Mouse (Mus musculus) erythroblast, adult 5-6 weeks (primary cell): ENCODE measurements around the gene Ccdc162. TPM values are rescaled to one million over a fixed set of nuclear protein-coding genes. Genes with fewer than 3 reads are reported as not detected.

Experiments
- ATAC-seq: replicated peaks from 2 replicates; pipeline ENCODE4 v1.8.0; 2016; ENCODE audit warnings: moderate number of reproducible peaks, mild to moderate bottlenecking, moderate TSS enrichment, inconsistent platforms; ENCODE audit not compliant: poor library complexity, low FRiP score, severe bottlenecking
- total RNA-seq, 2 experiments: library from RNA; stranded (forward) in 1 of 2; stranded (reverse) in 1 of 2; fragments of 150-400 nt in 1 of 2; fragments of 200-764, 138-1000 nt in 1 of 2; gene quantifications; 2 replicates each; pipeline versions ENCODE4 v1.2.3 to v1.2.4; 2015 to 2017; ENCODE audit warnings: low replicate concordance in 2 of 2

Gene Ccdc162
- total RNA-seq, 2 experiments from 2014 or later: 0.51 TPM; not detected in 1

DNA sequence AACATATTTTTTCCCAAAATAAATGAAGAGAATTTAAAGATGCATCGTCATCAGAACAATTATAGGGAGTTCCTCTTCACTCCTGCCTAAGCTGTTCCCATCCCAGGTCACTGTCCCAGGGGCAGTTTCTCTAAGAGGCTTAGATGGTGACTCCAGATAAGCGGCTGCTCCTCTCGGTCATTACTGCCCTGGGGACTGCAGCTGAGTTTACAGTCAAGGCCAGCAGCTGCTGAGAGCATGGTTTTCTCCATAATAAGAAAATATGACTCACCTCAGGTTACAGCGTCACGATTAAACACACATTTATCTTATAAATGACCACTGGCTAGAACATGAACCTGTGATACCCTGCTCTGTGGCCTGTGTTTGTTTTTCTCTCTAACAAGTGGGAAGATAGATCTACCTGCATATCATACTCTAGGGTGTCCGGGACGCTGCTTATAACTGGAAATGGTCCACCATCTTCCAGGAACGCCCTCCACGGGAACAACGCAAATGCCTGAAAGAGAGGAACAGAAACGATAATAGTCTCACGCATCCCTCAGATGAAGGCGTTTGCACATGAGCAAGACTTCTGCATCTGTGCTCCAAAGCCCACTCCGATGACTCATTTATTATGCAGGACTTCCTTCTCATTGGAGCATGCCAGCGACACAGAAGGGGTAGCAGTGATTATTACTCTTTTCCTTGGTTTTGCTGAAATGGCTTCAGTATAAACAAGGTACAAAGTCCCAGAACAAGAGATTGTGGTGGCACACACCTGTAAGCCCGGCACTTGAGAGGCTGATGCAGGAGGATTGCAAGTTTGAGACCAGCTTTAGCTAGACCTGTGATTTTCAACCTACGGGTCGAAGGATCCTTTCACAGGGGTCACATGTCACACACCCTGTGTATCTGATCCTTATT lies 129.2 kb downstream of the Ccdc162 start:
- no peak for ATAC-seq

DNA sequence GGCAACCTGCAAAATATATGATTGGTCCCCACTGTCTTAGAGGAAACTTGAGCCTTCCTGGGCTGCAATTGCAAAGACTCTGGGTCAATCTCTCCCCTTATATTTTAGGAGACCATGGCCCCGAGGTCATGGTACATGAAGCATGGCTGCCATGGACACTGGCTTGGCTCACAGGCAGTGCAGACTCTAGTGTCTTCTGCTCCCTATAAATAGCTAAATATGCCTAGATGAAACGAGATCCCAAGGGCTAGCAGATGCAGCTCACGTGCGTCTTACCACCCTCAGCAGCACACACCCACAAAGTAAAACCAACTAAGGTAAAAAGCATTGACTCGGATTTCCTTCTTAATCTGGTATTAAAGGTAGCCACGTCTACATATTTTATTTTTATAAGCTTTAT lies 133.1 kb downstream of the Ccdc162 start:
- no peak for ATAC-seq

DNA sequence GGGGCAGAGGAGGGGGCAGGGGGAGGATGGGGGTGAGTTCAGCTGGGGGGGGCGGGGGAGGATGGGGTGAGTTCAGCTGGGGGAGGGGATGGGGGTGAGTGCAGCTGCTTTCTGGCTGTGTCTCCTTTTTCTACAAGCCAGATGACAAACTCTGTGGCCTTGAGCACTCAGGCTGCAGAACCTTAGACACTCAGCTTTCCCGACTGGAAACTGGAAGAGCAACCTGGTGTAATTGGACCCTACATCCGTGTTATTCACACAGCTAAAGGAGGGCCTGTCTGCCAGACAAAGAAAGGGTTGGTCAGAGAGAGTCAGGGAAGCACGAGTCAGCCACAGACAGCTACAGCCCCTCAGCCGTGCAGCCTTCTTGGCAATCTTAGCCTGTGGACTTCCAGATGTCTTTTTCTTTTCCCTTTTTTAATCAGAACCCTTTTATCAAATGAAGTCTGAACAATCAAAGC lies 133.5 kb downstream of the Ccdc162 start:
- ATAC-seq: no peak

DNA sequence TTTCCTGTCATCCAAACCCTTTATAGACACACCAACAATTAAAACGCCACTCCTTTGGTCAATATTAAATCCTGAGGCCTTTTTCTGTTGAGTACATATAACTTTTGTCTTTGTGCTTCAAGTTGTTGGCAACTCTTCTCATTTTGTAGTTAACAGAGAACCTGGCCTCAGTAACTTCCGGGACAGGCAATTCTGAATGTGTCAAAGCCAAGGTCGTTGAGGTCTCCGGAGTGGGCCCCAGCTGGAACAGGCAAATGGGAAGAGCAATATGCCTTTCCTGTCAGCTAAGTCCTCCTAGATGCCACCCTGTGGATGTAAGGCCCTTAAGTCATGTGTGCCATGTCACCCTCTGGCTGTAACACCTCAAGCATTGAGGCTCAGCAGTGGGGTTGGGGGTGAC lies 136.0 kb downstream of the Ccdc162 start:
- no peak for ATAC-seq

DNA sequence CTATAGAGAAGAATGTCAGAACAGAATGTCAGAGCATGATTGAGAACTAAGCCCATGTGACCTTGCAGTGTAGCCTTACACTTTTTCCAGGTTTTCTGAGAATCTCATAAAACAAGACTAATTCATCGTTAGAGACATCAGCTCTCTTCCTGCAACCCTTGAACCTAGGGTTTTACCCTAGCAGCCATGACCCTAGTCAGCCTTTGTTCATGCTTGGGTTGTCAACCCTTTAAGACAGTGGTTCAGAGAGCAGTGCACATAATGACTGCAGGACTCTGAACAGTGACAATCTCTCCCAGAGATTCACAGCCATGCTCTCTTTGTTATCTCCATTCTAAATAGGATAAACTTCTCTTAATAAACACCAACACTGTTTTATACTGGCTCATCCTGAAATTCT lies 137.9 kb downstream of the Ccdc162 start:
- no peak for ATAC-seq

DNA sequence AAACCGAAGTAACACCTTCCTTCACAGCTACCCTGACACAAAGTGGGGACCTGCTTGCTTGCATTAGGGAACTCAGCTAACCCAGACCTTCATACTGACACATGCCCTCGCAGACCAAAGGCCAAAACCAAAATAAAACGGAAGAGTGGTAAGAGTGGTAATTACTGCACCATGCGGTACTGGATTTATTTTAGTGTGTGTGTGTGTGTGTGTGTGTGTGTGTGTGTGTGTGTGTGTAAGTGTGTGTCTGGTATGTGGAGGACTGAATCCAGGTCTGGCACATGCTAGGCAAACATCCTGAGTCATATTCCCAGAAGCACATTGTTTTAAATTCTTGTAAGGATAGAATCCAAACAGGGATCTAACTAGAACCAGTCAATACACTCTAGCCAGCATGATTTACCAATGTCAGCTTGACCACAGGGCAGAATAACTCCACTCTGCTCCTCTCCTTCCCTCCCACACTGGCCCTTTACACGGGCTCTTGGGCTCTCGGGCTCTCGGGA lies 140.1 kb downstream of the Ccdc162 start:
- ATAC-seq: no peak

DNA sequence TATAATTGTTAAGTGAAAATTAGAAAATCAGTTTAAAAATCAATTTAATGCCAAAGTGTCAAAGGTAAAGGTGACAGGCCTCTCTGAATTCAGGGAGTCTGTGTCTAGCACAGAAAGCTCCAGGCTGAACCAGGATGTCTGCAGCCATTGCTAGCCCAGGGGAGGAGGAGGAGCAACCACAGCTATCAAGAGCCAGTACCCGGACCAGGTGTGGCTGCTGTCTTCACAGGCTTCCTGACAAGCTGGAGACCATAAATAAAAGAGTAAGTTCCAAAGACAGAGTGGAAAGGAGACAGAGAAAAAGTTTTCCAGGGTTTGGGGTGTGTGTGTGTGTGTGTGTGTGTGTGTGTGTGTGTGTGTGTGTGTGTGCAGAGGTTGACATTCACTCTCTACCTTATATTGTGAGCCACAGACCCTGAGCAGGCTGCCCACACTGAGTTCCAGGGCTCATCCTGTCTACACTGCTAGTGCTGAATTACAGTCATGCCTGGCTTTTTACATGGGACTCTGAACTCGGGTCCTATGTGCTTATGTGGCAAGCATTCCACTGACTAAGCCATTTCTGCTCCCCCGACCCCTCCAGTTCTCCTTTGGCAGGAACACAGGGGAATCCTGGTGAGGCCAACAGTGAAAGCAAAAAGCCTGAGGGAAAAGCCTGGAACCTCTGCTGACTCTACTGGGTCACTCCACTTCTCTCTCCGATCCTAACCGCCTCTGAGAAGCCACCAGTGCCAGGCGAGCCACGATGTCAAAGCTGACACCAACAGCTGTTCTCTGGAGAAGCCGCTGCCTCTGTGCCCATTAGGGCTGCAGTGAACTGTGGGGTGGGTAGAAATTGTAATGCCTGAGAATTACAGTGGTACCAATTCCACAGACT lies 140.7 kb downstream of the Ccdc162 start:
- ATAC-seq: no peak

DNA sequence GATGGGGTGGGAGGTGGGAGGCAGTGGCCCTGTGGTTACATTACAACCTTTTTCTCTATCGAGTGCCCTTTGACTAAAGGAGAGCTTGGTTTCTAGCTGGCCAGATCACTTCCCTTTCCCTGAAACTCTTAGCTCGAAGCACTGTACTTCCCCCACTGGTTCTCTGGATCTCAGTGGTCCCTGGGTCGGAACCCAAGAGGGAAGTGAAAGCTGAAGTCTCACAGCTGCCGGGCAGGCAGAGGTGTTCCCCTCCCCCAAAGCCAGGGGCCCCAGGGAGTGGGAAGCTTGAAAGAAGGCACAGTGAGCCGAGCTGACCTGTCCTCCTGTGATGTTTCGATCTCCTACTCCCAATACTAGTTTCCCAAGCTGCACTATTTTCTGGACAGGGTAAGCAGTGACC lies 143.2 kb downstream of the Ccdc162 start:
- ATAC-seq: no peak

DNA sequence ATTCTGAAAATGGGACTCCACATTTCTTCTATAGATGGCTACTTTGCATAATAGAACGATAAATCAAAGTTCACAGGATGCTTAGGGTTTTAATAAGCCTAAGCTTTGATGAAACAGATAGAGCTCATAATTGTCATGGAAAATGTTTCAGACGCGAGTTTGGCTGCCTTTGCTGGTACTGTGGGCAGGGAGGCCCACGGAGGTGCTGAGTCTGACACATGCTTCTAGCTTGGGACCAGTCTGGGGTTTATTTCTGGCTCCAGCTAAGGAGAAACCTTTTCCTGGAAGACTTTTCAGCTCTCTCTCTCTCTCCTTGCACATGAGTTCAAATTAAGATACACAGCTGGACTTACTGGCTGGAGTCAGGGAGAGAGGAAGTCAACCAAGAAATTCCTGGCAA lies 144.2 kb downstream of the Ccdc162 start:
- no peak for ATAC-seq

DNA sequence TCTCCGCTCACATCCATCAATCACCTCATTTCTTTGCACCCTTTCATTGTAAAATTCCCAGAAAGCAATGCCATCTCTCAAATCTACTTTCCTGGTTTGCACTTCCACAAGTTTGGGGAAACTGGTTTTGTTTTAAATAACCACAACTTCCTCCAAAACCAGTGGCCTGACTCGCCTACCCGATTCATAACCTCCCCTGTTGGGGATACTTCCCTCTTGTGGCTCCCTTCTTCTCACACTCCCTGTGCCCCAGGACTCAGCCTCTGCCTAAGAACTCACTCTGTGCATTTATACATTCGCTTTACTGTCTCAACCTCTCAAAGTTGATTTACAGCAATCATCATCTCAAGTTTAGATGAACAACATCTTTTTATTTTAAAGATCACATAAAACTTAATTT lies 145.4 kb downstream of the Ccdc162 start:
- no peak for ATAC-seq

DNA sequence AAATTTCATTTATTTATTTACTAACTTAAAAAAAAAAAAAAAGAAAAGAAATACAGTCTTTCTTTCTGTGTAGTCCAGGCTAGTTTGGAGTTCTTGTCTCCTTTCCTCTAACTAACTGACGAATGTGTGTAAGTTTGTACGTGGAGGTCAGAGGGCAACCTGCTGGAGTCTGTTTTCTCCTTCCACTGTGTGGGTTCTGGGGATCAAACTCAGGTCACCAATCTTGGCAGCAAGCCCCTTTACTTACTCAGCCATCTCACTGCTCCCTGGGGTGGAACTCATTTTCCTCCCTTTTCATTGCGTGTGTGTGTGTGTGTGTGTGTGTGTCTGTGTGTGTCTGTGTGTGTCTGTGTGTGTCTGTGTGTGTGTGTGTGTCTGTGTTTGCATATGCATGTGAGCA lies 148.1 kb downstream of the Ccdc162 start:
- ATAC-seq: no peak

DNA sequence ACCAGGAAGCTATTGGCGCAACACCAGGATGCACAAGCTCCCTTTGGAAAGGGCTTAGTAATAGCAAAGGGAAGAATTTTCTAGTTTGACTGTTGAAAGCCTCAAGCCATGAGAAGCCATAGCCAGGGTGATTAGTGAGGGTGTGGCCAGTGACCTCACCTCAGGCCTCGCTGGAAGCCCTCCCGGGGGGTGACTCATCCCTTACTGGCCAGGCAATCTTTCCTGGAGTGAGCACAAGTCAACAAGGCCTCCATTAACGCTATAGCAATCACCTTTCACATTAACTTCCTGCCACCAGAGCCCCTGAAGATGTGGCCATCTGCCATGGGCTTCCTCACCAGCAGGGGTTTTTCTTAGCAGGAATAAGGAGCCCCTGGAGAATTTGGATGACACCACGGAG lies 151.3 kb downstream of the Ccdc162 start:
- ATAC-seq: no peak

DNA sequence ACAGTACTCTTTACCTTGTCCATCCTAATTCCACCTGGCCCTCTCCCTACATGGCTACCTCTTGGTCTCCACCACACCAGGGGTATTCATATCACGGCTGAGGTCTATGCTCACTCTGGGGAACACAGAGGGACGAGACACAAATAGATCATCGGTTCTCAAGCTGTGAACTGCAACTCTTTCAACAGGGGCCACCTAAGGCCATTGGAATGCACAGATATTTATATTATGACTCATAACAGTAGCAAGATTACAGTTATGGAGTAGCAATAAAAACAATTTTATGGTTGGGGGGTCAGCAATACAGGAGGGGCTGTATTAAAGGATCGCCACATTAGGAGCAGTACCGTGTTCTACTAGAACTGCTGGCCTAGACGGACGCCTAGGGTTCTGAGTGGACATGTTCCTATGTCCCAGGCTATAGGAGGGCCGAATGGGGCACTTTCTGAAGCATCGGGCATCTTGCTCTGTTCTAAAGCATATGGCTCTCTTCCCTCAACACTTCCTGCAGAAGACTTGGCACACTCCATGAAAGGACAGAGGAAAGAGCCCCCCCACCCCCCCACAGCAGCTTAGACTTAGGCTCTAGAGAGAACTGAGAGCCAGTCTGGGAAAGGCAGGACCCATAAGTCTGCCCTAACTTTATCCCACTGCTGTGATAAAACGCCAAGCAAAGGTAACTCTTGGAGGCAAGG lies 154.6 kb downstream of the Ccdc162 start:
- ATAC-seq: no peak

DNA sequence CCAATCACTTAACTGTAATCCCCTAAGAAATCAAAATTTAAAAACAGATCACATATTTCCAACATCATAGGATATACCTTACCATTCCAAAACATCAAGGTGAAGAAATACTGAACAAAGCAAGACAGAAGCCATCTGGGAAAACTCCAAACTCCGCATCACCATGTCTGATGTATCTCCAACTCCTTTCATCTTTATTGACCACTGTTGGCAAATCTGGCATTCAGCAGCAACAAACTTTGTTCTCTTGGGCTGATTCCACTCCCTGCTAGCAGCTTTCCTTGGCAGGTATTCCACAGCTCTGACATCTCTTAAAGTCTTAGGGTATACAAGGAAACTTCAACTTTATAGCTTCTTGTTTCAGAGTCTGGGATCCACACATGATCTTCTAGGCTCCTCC lies 158.0 kb downstream of the Ccdc162 start:
- no peak for ATAC-seq

DNA sequence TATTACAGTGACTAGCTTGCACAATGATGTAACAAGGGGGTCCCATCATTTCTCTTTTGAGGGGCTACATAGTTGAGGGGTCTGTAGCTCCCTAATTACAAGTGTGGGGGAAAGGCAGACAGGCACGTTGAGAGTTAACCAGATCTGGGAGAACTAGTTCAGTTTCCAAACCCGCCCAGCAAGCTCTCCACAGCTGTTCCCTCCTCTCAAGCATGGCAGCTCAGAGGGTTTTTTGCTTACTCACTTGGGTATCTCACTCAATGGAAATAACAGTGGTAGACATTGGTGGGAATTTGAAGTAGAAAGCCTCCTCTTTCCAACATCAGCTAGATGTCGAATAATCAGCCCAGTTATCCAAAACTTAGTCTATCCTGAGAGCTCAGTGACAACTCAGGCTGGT lies 161.4 kb downstream of the Ccdc162 start:
- ATAC-seq: no peak

DNA sequence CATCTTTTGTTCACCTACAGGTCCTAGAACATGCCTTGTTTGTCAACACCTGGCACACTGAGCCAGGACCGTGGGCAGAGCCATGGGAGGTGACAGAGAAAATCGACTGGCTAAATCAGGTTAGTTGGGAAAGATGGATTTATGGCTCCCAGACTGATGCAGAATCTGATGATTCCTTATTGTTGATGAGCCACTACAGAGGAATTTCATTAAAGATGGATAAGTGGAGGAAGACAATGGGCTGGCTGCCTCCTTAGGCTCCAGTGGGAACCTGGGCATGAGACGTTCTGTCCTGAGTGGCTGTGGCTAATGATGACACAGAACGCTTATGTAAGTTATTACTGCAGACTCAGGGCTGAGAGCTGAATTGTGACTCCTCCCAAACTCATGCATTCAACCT lies 162.7 kb downstream of the Ccdc162 start:
- no peak for ATAC-seq

DNA sequence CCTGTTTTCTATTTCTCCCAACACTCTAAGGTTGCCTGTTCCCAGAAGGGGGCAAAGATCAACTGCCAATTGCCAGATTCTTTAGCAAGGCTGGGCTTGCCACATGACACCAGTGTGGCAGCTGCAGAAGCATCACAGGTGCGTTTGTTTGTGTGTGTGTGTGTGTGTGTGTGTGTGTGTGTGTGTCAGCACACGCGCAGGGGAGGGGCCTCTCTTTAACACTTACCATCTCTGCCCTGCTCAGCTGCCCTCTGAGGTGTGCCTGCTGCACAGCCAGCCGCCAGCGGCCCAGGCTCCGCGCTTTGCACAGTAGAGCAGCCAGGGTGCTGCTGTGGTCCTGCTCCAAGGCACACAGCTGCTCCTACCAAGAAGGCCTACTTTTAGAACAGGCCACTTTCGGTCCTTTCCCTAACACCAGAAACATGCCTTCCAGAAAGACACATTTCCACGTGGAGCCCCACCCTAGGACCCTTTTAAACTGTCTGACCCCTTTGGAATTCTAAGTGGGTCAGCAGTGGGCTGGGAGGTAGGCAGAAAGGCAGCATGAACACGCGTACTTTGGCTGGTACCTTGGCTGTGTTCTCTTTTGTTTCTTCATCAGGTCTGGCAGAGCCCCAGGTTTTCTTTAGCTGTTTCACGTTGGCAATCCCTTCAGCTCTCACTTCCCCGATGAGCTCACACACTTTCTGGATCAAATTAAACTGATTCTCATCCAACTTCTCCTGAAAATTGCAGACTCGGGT lies 163.4 kb downstream of the Ccdc162 start:
- no peak for ATAC-seq

DNA sequence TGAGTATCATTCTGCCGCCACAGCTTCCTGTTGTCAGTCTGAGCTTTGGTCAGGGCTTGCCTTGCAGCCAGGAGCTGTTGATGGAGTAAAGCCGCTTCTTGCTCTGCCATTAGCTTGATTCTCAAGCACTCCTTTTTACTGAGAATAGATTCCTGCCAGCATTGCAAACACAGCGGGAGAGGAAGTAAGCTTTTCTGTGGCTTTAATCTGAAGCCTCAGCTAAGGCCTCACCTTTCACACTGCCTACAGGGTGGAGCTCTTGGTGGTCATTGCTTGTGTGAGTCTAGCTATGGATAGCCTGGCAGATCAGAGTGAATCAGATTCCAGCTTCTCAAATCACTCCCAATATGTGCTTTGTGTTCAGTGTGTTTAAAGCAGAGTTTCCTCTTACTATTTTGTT lies 164.1 kb downstream of the Ccdc162 start:
- no peak for ATAC-seq

DNA sequence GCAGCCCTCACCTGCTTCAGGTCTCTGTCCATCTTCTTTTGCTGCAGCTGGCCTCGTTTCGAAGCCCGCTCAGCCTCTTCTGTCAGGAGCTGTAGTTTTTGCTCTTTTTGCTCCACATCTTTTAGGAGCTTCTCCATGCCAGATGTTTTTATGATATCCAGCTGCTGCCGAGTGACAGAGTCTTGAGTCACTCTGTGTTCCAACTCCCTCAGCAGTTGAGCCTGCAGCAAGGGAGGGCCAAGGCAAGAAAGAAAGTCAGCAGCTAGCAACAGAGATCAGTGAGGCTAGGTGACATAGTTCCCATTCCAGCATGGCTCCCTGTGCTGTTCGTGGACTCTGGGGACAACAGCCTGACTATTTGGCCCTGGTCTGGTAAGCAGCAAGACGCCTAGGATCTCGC lies 165.7 kb downstream of the Ccdc162 start:
- no peak for ATAC-seq
